Mouse (Mus musculus): ENCODE results near the gene Serpinb11. TPM values are rescaled to one million over a fixed set of nuclear protein-coding genes. Genes with fewer than 3 reads are reported as not detected.

Gene Serpinb11
- polyA plus RNA-seq (2014; fragmentation: Illumina TruSeq; extraction: RNeasy Lipid Tissue Mini Kit (QIAGEN cat#74804); ENCODE audit: low read depth, low replicate concordance), result not detected

DNA sequence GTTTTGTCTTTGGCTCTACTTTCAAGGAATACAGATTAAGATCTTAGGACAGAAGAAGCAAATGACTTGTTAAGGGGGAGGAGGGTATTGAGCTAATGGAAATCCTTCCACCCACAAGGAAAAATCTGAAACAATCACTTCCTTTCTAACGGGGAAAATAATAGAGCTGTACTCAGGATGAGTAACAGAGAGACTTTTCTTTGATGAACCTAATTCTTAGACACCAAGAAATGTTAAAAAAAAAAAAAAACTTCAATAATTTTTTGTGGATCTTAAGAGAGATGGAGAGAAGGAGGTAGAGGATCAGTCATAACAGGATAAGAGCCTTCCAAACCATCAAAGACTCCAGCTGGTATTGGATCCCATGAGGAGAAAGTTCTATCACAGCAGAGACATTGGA lies at the start of gene Serpinb11:
Gene Serpinb11, plus strand, starts transcription at position 301 of the 400 bp plus-strand sequence.

GRCm38 (mm10) chr1:107399355-107399754 lies 38.4 kb downstream of the Serpinb11 start, which contains the start of gene Serpinb7:
Gene Serpinb7, plus strand, starts transcription at chr1:107399655.

Other genes starting within 250 kb of the Serpinb11 start
- not detected for gene Serpinb3b, start 82.8 kb upstream of the Serpinb11 start, polyA plus RNA-seq (2014; fragmentation: Illumina TruSeq; extraction: RNeasy Lipid Tissue Mini Kit (QIAGEN cat#74804); ENCODE audit: low read depth, low replicate concordance)
- gene Serpinb3c, start 82.8 kb upstream of the Serpinb11 start, polyA plus RNA-seq (2014; fragmentation: Illumina TruSeq; extraction: RNeasy Lipid Tissue Mini Kit (QIAGEN cat#74804); ENCODE audit: low read depth, low replicate concordance), result not detected
- not detected for gene Serpinb7, start 38.5 kb downstream of the Serpinb11 start, polyA plus RNA-seq (2014; fragmentation: Illumina TruSeq; extraction: RNeasy Lipid Tissue Mini Kit (QIAGEN cat#74804); ENCODE audit: low read depth, low replicate concordance)
- not detected for gene Serpinb2, start 150.2 kb downstream of the Serpinb11 start, polyA plus RNA-seq (2014; fragmentation: Illumina TruSeq; extraction: RNeasy Lipid Tissue Mini Kit (QIAGEN cat#74804); ENCODE audit: low read depth, low replicate concordance)
- 1.6 TPM for gene Serpinb8, start 228.8 kb downstream of the Serpinb11 start, polyA plus RNA-seq (2014; fragmentation: Illumina TruSeq; extraction: RNeasy Lipid Tissue Mini Kit (QIAGEN cat#74804); ENCODE audit: low read depth, low replicate concordance)